Mouse (Mus musculus): ENCODE results near the gene Dnah7c. TPM values are rescaled to one million over a fixed set of nuclear protein-coding genes. Genes with fewer than 3 reads are reported as not detected.
A peak's percentile ranks its signal among the peaks of the same experiment; 100 is the strongest.
"Not testable (repeated sequence)": the region's sequence is repeated elsewhere in the genome, so short reads cannot be mapped to it uniquely, and the experiment has no call there.

Gene Dnah7c
- polyA plus RNA-seq, 2 experiments from 2014 or later, result not detected

DNA sequence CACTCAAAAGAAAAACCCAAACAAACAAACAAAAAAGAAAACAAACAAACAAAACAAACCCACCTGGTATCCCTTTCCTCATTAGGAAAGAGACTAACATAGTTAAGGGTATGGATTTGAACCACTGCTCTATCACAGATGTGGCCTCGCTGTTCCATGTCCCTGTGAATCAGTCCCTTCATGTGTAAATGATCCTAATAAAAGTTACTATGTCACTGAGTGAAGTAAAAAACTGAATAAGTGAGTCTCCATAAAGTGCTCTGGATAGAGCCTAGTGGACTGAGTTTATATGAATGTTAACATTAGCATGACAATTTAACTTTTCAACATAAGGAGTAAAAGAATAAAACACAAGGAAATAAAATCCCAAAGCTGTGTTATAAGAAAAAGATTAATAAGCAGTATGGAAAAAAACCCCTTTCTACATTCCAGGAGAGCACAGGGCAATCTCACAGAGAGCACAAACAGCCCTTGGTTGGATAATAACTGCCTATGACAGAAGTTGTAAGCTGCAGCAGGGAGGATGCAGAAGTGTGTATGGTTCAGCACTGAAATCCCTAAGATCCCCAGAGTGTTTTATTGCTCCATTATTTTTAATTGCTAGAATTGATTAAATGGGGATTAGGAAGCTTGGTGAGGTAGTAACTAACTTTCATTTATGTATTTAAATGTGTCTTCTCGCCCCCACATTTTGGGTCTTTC is 308.2 kb downstream of the Dnah7c start:
- not testable (repeated sequence) for ATAC-seq

DNA sequence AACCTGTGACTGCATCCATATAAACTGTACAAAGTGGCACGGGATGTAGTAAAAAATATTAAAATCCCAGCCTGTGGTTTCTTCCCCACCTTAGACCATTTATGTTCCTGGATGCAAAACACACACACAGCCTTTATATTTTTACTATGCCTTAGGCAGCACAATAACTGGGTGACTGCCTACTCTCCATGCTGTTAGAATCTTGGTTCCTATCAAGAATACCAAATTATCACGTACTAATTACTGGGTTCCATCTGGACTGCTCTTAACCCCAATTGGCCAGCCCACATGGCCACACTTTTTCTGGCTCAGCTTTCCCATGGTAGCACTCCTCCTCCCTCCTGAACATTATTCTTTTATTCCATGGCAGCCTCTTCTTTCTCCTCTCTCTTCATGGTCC is 309.1 kb downstream of the Dnah7c start:
- ATAC-seq, result not testable (repeated sequence)

DNA sequence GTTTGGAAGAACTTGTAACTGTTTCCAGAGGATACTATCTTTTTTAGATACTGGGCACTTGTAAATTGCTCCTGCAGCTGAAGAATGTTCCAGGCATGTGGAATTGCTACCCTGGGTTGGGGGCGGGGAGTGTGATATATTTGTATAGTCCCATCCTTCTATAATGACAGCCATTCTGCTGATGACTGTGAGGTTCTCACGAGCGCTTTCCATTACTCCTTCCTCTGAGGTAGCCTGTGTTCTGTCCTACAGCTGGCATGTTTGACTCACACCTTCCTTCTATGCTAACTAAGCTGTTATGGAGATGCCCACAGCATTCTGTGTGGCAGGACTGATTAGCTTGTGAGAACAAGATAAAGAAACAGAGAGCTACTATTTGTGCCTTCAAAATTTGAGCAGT is 339.2 kb downstream of the Dnah7c start:
- not testable (repeated sequence) for ATAC-seq

DNA sequence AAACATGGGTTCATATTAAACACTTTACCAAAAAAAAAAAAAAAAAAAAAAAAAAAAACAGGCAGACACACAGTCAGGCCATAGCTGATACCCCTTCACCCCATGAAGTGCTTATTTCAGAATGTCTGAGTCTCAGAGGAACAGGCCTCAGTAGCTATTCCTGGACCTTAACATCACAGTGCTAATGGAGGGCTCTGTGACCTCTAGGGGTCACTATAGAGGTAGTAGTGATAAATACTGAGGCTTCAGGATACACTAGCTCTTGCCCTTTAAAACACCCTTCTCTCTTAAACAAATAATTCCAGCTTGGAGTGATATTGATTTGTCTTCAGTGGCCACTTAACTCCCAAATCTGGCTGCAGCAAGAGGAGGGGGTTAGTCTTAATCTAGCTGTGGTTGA is 343.9 kb downstream of the Dnah7c start:
- not testable (repeated sequence) for ATAC-seq

DNA sequence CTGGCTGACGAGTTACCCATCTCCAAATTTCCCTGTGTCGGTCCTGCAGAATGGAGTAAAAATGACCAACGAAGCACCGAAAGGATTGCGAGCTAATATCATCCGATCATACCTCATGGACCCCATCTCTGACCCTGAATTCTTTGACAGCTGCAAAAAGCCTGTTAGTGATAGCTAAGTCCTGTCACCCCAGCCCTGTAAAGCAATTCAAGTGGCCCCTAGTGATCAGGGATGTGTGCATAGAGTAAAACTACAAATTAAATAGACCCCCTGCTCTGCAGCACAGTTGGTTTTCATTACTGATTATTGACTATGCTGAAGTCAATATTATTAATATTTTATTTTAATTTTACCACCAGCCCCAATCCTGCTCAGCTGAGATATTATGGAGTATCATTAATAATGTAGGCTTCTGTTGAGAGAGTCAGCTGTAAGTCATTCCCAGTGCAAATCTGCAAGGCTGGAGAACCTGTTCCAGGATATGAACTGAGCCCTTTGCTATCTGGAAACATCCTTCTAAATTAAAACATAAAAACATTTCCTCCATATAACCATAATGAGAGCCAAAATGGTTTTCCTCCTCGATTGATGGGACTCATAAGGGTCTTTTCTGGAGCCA is 344.8 kb downstream of the Dnah7c start:
- not testable (repeated sequence) for ATAC-seq

DNA sequence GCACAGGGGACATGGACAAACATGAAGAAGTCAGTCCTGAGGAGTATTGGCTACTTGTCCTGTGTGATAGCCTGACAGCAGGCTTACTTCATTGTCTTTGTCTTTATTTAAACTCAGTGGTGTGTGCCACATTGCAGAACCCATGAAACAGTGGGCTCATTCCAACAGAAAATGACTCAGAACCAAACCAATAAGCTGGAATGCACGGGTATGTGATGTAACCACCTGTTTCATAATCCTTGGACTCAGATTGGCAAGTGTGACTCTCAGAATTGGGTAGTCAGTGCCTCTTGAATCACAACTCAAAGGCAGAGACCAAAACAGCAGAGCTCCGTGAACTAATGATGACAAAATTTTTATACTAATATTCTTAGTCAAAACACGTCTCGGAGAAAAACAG is 356.8 kb downstream of the Dnah7c start:
- not testable (repeated sequence) for ATAC-seq

- no peak for ATAC-seq
Observed at GRCm38 (mm10) chr1:46805074-46805473, 379.7 kb downstream of the Dnah7c start.

- ATAC-seq, result not testable (repeated sequence)
Observed at GRCm38 (mm10) chr1:46808630-46809029, 383.2 kb downstream of the Dnah7c start.

- ATAC-seq, result no peak
Observed at GRCm38 (mm10) chr1:46817934-46818333, 392.5 kb downstream of the Dnah7c start.

GRCm38 (mm10) chr1:46822256-46822972 is 397.0 kb downstream of the Dnah7c start:
- no peak for ATAC-seq

DNA sequence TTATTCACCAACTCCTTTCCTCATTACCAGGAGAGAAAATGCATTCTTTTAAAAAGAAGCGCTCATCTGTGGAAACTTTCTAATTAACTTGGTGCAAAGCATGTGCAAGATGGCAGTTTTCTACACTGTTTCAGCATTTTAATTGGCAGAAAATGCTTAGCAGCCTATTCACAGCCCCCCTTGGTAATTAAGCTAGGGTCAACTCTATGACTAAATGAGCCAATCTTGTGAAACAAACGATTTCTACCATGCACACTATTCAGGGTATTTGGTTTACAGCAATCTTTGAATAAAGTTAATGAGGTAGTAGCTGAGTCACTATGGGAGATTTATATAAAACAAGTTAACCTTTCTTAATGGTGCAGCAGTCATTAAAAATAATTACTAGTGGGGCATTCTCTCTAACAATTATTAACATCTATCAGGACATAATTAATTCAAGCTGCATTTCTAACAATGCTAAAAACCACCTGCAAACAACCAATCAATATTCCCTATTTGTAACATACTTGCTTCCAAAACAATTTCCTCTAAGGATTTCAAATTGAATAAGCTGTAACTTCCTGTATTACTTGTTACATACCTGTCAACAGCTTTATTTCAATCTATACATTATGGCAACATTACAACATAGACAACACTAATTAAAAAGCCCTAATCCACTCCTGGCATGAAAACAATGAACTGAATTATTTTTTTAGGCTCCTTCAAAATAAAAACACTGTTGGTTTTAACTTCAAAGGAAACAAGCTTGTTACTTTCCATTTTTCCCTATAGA is 404.9 kb downstream of the Dnah7c start:
- ATAC-seq, result no peak

DNA sequence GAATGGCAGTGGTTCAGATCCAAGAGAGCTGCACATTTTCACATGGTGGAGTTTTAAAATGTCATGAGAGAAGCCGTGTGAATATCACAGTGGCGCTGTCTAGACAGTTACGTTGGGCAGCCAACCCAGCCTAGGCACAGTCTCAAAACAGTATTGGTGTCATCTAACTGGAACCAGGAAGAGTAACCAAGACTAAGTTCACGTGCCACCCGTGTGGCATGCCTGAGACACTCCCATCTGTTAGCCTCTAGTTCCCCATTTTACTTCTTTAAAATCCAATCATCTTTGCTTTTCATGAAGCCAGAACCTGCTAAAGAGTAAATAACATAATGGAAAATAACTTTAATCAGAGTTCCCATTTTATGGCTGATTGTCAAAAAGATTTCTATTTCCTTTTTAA is 406.5 kb downstream of the Dnah7c start:
- ATAC-seq, result no peak

DNA sequence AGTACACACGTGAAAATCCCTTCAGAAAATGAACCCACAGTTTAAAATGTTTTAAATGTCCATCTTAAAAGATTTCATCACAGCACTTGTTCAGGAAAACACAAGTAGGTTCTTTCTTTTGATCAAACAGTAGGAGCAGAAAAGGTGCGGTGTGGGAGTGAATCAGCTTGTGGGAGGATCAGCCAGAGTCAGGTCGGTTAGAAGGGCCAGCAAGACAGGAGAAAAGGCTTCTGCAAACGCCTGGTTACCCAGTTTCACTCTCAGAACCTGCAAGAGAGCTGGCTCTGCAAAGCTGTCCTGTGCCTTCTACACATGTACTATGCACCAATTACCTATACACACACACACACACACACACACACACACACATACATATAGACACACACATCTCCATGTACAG is 418.0 kb downstream of the Dnah7c start:
- ATAC-seq, result no peak

DNA sequence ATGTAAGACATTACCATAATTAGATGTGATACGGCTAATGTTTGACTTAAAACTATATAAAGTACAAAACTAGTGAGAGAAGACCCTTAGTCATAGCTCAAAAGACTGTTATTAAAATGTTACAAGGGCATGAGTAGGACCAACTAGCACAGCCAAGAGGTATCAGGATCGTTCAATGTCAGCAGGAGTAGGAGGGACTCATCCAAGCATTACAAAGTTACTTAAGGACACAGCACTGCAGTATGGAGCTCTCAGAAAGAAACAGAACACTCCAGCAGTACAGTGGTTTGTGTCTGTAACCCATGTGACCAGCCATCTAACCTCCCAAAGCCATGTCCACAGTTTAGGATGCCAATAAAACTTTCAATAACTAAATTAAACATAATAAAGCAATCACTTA is 418.9 kb downstream of the Dnah7c start:
- ATAC-seq, result no peak

- no peak for ATAC-seq
Observed at GRCm38 (mm10) chr1:46845221-46845620, 419.8 kb downstream of the Dnah7c start.

- peak; percentile 12 for ATAC-seq
Observed at GRCm38 (mm10) chr1:46849758-46850157, 424.4 kb downstream of the Dnah7c start.

DNA sequence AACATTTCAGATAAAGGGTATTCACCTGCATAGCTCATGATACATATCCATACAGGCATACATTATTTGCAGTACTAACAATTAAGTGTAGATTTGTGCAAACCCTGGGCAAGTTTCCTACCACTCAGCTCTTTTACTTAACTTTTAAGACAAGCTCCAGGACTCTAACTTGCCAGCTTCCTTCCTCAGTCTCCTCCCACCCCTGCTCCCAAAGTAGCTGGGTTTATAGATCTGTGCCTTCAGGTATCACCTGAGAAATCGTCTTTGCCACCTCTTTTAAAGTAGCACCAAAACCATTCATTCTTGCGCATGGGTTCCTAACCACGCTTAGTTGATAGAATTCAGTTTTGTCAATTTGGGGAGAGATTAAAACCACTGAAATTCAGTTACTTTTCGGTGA is 426.2 kb downstream of the Dnah7c start:
- ATAC-seq, result no peak

DNA sequence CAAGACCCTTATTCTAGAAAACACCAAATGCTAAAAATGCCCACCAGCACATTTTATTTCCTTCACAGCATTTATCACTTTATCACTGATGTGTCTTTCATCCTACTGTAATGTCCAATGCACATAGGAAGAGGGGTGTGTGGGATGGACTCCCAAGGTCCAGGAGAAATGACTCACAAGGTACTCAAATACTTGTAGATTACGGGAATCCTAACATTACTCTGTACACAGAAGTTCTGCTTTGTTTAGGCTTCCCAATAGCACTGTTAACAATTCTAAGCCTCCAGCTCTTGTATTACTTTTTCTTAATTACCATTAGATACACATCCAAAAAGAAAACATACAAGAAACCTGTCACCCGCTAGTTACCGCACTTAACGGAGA is 426.8 kb downstream of the Dnah7c start:
- ATAC-seq, result no peak

DNA sequence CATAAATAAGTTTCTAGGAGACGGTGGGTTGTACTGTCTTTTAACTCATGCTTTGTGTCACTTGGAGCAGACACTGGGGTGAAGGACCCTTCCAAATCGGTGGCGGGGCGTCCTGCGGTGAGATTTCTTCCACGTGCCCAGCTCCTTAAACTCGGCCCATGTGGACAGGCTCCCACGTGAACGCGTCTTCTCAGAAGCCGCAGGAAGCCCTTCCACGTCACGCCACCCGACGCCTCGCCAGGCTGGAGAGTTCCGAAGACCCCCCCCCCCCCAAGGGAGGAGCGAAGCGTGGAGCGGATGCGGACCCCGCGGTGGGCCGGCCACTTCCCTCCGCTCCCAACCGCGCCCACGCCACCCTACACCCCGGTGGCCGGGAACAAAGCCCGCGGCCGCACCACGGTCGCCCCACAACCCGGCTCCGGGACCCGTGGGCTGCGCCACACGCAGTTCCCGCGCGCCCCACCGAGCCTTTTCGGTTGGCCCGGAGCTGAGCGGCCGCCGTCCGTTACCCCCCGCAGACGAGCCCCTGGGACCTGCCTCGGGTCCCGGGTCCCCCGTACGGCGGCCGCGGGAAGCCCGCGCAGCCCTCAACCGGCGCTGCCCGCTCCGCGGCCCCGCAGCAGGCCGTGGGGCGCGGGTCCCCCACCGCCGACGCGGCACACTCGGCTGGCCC is 427.3 kb downstream of the Dnah7c start:
- peak; percentile 18 for ATAC-seq

DNA sequence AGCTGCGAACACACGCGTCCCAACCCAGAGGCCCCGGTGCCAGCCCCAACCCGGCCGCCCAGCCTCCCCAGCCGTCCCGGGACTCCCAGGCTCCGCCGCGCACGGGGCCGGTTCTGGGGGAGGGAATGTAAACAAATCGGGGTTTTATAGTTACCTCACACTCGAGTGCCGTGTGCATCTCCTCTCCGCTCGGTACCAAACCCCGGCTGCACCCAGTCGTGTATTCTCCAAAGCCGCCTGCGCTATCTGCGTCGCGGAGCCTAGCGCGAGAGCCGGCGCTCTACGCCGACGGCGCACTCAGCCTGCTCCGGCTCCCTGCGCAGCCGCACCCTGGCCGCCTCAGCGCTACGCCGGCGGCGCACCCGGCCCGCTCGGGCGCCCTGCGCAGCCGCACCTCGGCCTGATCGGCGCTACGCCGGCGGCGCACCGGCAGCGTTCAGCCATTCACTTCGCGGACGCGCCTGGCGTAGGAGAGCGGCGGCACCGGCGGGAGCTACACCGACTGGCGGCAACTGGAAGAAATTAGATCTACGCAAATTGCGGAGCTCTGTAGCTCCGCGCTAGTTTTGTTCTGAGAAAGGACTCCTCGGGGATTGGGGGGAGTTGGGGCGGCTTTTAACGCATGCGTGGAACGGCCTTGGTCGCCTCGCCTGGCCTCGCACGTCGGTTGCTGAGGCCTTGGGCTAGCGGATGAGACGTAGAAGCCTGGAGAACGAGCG is 428.1 kb downstream of the Dnah7c start:
- peak; percentile 65 for ATAC-seq

- ATAC-seq, result peak; percentile 47
Observed at GRCm38 (mm10) chr1:46854036-46854900, 428.9 kb downstream of the Dnah7c start.
